Mouse (Mus musculus) liver, embryonic 13.5 days (tissue): ENCODE data around the gene Ace2. TPM values are rescaled to one million over a fixed set of nuclear protein-coding genes. Genes with fewer than 3 reads are reported as not detected.

Experiments
- ATAC-seq: fragments of 200-750 bp; cut with Nextera tagmentation; 2 replicates; pipeline ENCODE4 v1.8.0; 2017; ENCODE audit warnings: low read depth, mild to moderate bottlenecking, moderate number of reproducible peaks, moderate library complexity
- DNase-seq: peaks from one replicate; pipeline ENCODE4 v3.0.0; 2022
- H3K27ac ChIP-seq: fragments of 300-500 bp; sonication (generic); 2 replicates; pipeline ENCODE4 v1.5.1; 2015; ENCODE audit warnings: moderate library complexity, mild to moderate bottlenecking, inconsistent platforms
- H3K27me3 ChIP-seq: fragments of 300-500 bp; sonication (generic); 2 replicates; pipeline ENCODE4 v1.6.1; 2015; ENCODE audit warnings: mild to moderate bottlenecking, inconsistent platforms
- H3K36me3 ChIP-seq: fragments of 300-500 bp; sonication (generic); 2 replicates; pipeline ENCODE4 v1.6.1; 2015; ENCODE audit warnings: mild to moderate bottlenecking, inconsistent platforms
- H3K4me1 ChIP-seq: fragments of 300-500 bp; sonication (generic); replicated peaks from 2 replicates; pipeline ENCODE4 v1.6.1; 2015; ENCODE audit warnings: inconsistent platforms
- H3K4me2 ChIP-seq: fragments of 300-500 bp; sonication (generic); 2 replicates; pipeline ENCODE4 v1.6.1; 2015; ENCODE audit warnings: inconsistent platforms, mild to moderate bottlenecking, moderate library complexity
- H3K4me3 ChIP-seq: fragments of 300-500 bp; sonication (generic); replicated peaks from 2 replicates; pipeline ENCODE4 v1.5.1; 2015; ENCODE audit warnings: mild to moderate bottlenecking, inconsistent platforms
- H3K9ac ChIP-seq: fragments of 300-500 bp; sonication (generic); 2 replicates; pipeline ENCODE4 v1.6.1; 2015; ENCODE audit warnings: mild to moderate bottlenecking, inconsistent platforms
- H3K9me3 ChIP-seq: fragments of 300-500 bp; sonication (generic); replicated peaks from 2 replicates; pipeline ENCODE4 v1.6.1; 2016; ENCODE audit warnings: inconsistent platforms
- WGBS: fragments of 180-500 bp; shearing (Covaris S2); methylation state at CpG from one replicate; pipeline ENCODE4 v1.1.7; 2015; ENCODE audit not compliant: insufficient replicate concordance; 5-methylcytosine and 5-hydroxymethylcytosine counted together
- polyA plus RNA-seq: library from polyadenylated mRNA; unstranded; fragments of >200 nt; fragmentation: Nextera tagmentation; extraction: Ambion mirVana; gene quantifications from 2 replicates; pipeline ENCODE4 v1.2.1, GENCODE M21; 2015

Gene Ace2
- polyA plus RNA-seq, 1 experiment from 2014 or later: 0.03 TPM

DNA sequence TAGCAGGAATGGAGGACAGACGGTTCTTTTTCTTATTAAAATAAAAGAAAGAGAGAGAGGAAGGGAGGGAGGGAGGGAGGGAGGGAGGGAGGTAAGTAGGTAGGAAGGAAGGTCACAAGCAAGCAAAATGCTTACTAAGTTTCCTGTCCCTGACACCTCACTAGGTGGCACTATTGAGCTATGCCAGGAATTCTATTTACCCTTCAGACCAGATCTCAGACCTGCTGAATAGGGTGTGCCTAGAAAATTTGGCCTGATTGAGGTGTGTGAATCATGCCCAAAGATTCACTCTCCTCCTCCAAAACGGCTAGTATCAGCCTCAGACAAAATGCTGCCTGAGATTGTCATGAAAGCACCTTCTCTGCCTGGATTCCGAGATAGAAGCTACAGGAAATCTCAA, 44.7 kb downstream of the Ace2 start:
- H3K27me3 ChIP-seq: no peaks in the 10 kb centered on the region; the same call in 1 of the 2 replicates
- WGBS: 36% methylated on average over 3 of the region's 3 CpGs
- H3K4me3 ChIP-seq: no peak overlapping the region
- H3K4me1 ChIP-seq: no peaks in the 10 kb centered on the region
- H3K9ac ChIP-seq: no peak overlapping the region
- H3K27ac ChIP-seq: no peak overlapping the region
- no peak overlapping the region for H3K4me2 ChIP-seq
- H3K36me3 ChIP-seq: no peaks in the 10 kb centered on the region
- H3K9me3 ChIP-seq: no peaks in the 10 kb centered on the region
- ATAC-seq: no peak; the same call in 1 of the 2 replicates
- peak; percentile 4 for DNase-seq

DNA sequence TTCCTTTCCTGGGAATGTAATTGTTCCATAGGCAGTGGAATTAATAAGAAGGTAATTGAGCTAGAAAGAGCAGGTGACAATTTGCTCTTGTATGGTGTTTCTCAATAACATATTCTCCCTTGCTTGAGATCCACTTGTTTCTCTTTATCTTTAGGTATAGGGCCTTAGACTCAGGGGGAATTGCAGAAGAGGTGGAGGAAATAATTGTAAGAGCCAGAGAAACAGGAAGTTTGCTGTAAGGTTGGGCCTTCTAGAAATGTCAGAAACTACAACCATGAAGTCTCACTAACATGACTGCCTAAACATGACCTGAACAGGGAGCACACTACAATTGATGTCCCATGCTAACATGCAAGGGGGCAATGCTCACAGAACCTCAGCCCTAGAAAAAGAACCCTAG, 50.7 kb downstream of the Ace2 start:
- ATAC-seq (no peak), DNase-seq (no peak)
- no peaks in the 10 kb centered on the region for H3K9me3 ChIP-seq
- no peaks in the 10 kb centered on the region; the same call in 1 of the 2 replicates for H3K27me3 ChIP-seq
- H3K4me3 ChIP-seq: no peak overlapping the region
- no peaks in the 10 kb centered on the region for H3K36me3 ChIP-seq
- no peak overlapping the region for H3K4me2 ChIP-seq
- H3K9ac ChIP-seq: no peak overlapping the region
- H3K27ac ChIP-seq: no peak overlapping the region
- no peaks in the 10 kb centered on the region for H3K4me1 ChIP-seq

DNA sequence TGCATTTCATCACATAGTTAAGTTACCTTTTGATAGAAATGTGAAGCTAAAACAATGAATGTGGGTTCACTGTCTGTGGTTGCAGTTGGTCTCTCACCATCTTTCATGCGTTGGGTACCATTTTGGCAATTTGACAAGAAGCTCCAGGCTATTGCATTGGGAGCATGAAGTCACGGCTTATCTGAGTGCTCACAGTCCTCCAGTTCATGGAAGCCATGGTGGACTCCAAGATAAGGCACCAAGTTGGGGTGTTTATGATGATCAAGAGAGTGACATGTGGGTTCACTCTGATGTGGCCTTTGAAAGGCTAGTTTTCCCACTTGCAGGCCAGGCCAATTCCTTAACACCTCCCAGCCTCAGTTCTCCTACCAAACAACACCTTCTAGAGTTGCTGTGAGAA, 58.5 kb downstream of the Ace2 start:
- Histone ChIP-seq H3K4me2 (no peak overlapping the region), H3K4me1 (no peaks in the 10 kb centered on the region), H3K4me3 (no peak overlapping the region), H3K36me3 (no peaks in the 10 kb centered on the region), H3K9me3 (no peaks in the 10 kb centered on the region), H3K27me3 (no peaks in the 10 kb centered on the region), H3K9ac (no peak overlapping the region), H3K27ac (peak overlapping the region; percentile 55)
- ATAC-seq: peak; percentile 99
- 42% methylated on average over 2 of the region's 2 CpGs for WGBS
- DNase-seq: peak; percentile 10

DNA sequence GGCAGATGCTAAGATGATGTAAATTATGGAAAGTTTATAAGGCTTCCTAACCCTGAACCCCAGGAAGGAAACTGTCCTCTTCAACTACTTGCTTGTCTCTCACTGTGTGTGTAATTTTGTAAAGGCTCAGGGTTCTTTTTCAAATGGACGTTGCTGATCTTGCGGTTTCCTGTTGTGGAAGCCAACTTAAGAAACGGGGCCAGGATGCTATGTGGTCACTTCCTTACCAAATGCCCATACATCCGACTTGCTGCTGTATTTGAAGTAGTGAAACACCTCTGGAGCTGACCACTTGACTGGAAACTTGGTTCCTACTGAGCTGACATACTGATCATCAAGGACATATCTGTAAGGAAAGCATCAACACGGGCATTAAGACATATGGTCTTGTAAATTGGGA, 61.4 kb downstream of the Ace2 start:
- 29% methylated on average over 5 of the region's 5 CpGs for WGBS
- H3K4me2 ChIP-seq: no peak overlapping the region
- no peaks in the 10 kb centered on the region for H3K9me3 ChIP-seq
- H3K4me1 ChIP-seq: no peaks in the 10 kb centered on the region
- no peak overlapping the region for H3K4me3 ChIP-seq
- DNase-seq: no peak
- H3K27me3 ChIP-seq: no peaks in the 10 kb centered on the region
- no peaks in the 10 kb centered on the region for H3K36me3 ChIP-seq
- H3K9ac ChIP-seq: no peak overlapping the region
- no peak overlapping the region for H3K27ac ChIP-seq
- no peak for ATAC-seq

DNA sequence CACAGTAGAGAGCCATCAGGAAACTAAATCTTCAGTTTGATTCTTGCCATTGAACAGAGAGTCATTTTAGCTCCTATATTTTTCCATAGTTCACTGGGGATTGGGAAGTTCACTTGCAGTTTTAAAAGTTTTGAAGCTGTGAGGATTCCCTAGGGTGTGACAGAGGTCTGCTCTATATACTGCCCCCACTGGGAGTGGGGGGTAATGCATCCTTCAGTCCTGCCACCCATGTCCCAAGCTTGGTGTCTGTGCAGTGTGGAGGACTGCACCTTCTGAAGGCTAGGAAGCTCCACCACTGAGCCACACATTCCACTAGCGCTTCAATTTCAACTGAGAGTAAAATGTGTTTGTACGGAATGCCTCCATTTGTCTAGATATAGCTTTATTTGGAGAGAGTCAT, 82.9 kb downstream of the Ace2 start:
- no peaks in the 10 kb centered on the region for H3K9me3 ChIP-seq
- 64% methylated on average over 2 of the region's 2 CpGs for WGBS
- no peak overlapping the region for H3K4me3 ChIP-seq
- H3K36me3 ChIP-seq: no peaks in the 10 kb centered on the region
- H3K4me1 ChIP-seq: no peaks in the 10 kb centered on the region
- ATAC-seq (no peak), DNase-seq (no peak)
- H3K4me2 ChIP-seq: no peak overlapping the region
- H3K9ac ChIP-seq: no peak overlapping the region
- H3K27me3 ChIP-seq: no peaks in the 10 kb centered on the region
- no peak overlapping the region for H3K27ac ChIP-seq

DNA sequence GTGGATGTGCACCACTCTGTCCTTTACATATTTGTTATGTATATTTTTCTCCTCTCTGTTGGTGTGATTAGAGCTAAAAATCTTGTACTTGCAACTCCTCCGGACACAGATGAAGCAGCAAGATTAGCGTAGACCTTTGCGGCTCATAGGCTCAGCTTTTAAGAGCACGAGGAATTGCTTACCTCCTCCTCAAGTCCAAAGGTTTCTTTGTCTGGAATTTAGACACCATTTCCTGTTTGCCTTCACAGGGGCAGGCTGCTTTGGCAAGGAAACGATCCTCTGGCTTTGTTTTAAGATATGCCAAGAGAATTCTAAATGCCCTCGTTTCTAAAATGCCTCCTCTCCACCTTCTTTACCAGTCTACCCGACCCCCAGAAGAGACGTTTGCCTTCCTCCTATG, 94.2 kb downstream of the Ace2 start:
- DNase-seq: no peak
- Histone ChIP-seq H3K4me2 (no peak overlapping the region), H3K36me3 (no peaks in the 10 kb centered on the region), H3K4me3 (no peak overlapping the region), H3K9me3 (no peaks in the 10 kb centered on the region), H3K9ac (no peak overlapping the region), H3K27ac (no peak overlapping the region), H3K27me3 (no peaks in the 10 kb centered on the region), H3K4me1 (no peaks in the 10 kb centered on the region)
- no peak for ATAC-seq
- WGBS: 53% methylated on average over 8 of the region's 8 CpGs

Other genes with a start within 250 kb of the Ace2 start
- gene Ap1s2, start 230.3 kb upstream of the Ace2 start, polyA plus RNA-seq: 4.3 and 4.8 TPM in 2 replicates
- 18.9 and 23.1 TPM in 2 replicates for gene Zrsr2, start 180.7 kb upstream of the Ace2 start, polyA plus RNA-seq
- 0.08 and 0.14 TPM in 2 replicates for gene Car5b, start 111.3 kb upstream of the Ace2 start, polyA plus RNA-seq
- gene Siah1b, start 62.8 kb upstream of the Ace2 start, polyA plus RNA-seq: 20.0 and 21.6 TPM in 2 replicates
- 0.28 and 0.45 TPM in 2 replicates for gene Cltrn, start 50.5 kb upstream of the Ace2 start, polyA plus RNA-seq
- 0.14 and 0.27 TPM in 2 replicates for gene Bmx, start 118.9 kb downstream of the Ace2 start, polyA plus RNA-seq
- 20.2 and 23.9 TPM in 2 replicates for gene Pir, start 130.0 kb downstream of the Ace2 start, polyA plus RNA-seq
- gene Vegfd, start 234.0 kb downstream of the Ace2 start, polyA plus RNA-seq: 0.66 and 0.97 TPM in 2 replicates